Mouse (Mus musculus): ENCODE measurements around the gene Epb41l5.

GRCm38 (mm10) chr1:119533093-119533805 lies 115.6 kb downstream of the Epb41l5 start:
- TF ChIP-seq CTCF (conservative IDR thresholded peaks at IDR 0.05; ENCODE audit: insufficient read depth, insufficient read length, low read depth, low read length) (no peak), POLR2A (IDR thresholded peaks at IDR 0.05; ENCODE audit: low read depth, low read length) (no peak)

Data from kidney, adult 2 months (tissue).